Mouse (Mus musculus): Measurements from ENCODE around the gene Irx5. TPM values are rescaled to one million over a fixed set of nuclear protein-coding genes. Genes with fewer than 3 reads are reported as not detected.
A peak's percentile ranks its signal among the peaks of the same experiment; 100 is the strongest.

Irx5 gene
- total RNA-seq, 1 experiment from 2014 or later, result not detected

- ATAC-seq (replicated peaks; ENCODE audit: low read depth, poor library complexity, severe bottlenecking), result no peak
Measured at GRCm38 (mm10) chr8:92359000-92359832, 1.8 kb downstream of the Irx5 start.

DNA sequence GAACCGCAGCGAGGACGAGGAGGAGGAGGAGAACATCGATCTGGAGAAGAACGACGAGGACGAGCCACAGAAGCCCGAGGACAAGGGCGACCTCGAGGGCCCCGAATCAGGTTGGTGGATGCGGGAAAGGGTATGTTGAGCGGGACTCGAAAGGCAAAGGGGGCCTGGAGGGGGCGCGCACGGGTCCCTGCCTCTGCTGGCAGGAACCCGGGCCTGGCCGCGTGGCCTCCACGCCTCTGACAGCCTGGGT is 2.3 kb downstream of the Irx5 start:
- ATAC-seq (replicated peaks; ENCODE audit: low read depth, poor library complexity, severe bottlenecking), result no peak

DNA sequence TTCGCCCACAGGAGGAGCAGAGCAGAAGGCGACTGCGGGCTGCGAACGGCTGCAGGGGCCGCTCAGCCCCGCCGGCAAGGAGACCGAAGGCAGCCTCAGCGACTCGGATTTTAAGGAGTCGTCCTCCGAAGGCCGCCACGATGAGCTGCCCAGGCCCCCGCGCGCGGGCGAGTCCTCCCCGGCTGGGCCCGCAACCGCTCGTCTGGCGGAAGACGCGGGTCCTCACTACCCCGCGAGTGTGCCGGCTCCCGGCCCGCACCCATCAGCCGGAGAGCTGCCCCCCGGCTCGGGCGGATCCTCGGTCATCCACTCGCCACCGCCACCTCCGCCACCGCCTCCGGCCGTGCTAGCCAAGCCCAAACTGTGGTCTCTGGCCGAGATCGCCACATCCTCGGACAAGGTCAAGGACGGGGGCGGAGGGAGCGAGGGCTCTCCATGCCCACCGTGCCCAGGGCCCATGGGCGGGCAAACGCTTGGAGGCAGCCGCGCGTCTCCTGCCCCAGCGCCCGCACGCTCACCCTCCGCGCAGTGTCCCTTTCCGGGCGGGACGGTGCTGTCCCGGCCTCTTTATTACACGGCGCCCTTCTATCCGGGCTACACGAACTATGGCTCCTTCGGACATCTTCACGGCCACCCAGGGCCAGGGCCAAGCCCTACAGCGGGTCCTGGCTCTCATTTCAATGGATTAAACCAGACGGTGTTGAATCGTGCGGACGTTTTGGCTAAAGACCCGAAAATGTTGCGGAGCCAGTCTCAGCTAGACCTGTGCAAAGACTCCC is 2.8 kb downstream of the Irx5 start:
- no peak for ATAC-seq (replicated peaks; ENCODE audit: low read depth, poor library complexity, severe bottlenecking)

DNA sequence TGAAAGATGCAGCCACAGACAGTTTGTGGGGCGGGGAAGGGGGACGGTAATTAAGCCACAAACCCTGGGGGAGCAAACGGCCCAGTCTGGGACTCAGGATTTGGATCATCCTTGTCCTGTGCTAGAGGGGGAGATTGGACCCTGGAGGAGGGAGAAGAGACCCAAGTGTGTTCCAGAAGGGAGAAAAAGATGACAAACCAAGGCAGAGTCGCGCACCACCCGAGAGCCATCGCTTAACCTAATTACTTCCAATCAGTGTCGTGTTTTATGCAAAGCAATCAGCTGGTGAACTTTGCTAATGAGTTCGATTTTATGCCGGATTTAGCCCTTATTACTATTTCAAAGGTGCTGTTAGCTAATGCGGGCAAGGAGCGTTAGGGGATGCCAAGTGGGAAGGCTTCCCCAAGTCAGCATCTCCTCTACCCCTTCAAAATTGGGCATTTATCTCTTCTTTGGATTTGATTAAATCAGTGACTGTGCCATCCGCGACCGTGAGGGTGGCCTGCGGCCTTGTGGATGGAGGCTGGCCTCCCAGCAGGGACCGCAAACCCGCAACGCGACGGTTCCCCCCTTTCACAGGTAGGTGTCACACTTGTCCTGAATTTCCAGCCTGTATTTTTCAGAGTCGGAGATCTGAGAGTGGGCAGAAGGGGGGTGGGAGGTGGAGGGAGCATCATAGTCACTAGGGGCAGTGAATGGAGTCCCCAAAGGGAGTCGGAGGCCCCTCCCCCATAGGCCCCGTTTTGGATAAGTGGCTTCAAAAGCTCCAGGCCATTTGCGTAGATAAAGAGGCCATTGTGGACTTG is 4.3 kb downstream of the Irx5 start:
- no peak for ATAC-seq (replicated peaks; ENCODE audit: low read depth, poor library complexity, severe bottlenecking)

- no peak for ATAC-seq (replicated peaks; ENCODE audit: low read depth, poor library complexity, severe bottlenecking)
Measured at GRCm38 (mm10) chr8:92362396-92363115, 5.1 kb downstream of the Irx5 start.

GRCm38 (mm10) chr8:92363217-92364147 is 6.1 kb downstream of the Irx5 start:
- no peak for ATAC-seq (replicated peaks; ENCODE audit: low read depth, poor library complexity, severe bottlenecking)

DNA sequence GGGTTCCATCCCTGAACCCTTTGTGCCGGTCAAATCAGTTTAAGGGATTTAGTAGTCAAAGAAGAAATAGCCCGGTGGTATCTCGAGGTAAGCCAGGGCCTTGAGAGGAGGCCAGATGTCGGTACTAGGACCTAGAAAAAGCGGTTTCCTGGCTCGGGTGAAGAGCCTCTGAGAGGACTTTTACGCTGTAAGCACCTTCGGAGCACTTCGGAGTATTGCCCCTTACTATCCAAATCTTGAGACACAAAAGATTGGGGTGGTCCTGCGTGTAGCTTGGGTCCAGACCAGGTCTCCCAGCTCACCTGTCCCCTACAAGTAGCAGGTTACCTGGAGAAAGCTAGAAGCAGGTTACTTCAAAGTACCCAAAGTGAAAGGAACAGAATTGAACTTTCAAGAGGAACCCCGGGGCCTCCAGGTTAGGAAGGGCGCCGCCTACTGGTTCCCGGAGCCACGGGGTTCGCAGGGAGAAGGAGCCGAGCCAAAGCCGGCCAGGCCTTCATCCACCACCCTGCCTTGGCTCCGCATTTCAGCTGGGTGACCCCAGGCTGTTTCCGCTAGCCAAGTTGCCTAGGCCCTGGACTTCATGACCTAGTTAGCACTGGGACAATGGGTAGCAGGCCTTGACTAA is 6.8 kb downstream of the Irx5 start:
- ATAC-seq (replicated peaks; ENCODE audit: low read depth, poor library complexity, severe bottlenecking), result peak; percentile 51

- 0 out of 2 replicates have a peak, but pooled peaks have one; percentile 22 for ATAC-seq (replicated peaks; ENCODE audit: low read depth, poor library complexity, severe bottlenecking)
Measured at GRCm38 (mm10) chr8:92364776-92365240, 7.4 kb downstream of the Irx5 start.

- ATAC-seq (replicated peaks; ENCODE audit: low read depth, poor library complexity, severe bottlenecking), result no peak
Measured at GRCm38 (mm10) chr8:92365241-92365943, 8.0 kb downstream of the Irx5 start.

GRCm38 (mm10) chr8:92365944-92366735 is 8.7 kb downstream of the Irx5 start:
- ATAC-seq (replicated peaks; ENCODE audit: low read depth, poor library complexity, severe bottlenecking), result no peak

GRCm38 (mm10) chr8:92366736-92367267 is 9.4 kb downstream of the Irx5 start:
- peak; percentile 51 for ATAC-seq (replicated peaks; ENCODE audit: low read depth, poor library complexity, severe bottlenecking)

DNA sequence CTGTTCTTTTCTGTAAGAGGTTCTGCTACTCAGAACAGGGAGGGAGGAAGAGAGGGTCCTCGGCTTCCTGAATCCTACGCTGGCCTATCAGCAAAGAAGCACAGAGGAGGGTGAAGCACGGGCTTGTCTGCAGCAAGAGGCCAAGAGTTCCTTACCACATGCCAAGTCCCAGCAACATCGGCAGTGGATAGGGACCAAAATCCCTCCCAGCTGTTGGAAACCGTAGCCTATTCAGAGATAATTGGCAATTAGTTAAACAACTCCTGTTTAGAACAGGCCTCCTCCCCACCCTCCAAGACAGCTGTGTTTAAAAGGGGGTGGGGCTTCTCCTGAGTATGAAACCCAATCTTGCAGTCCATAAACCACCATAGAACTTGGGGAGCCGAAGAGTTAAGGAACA is 22.1 kb downstream of the Irx5 start:
- no peak for ATAC-seq (replicated peaks; ENCODE audit: low read depth, poor library complexity, severe bottlenecking)

GRCm38 (mm10) chr8:92380571-92380970 is 23.1 kb downstream of the Irx5 start:
- ATAC-seq (replicated peaks; ENCODE audit: low read depth, poor library complexity, severe bottlenecking), result 0 out of 2 replicates have a peak, but pooled peaks have one; percentile 47

GRCm38 (mm10) chr8:92387893-92388292 is 30.5 kb downstream of the Irx5 start:
- ATAC-seq (replicated peaks; ENCODE audit: low read depth, poor library complexity, severe bottlenecking), result no peak

DNA sequence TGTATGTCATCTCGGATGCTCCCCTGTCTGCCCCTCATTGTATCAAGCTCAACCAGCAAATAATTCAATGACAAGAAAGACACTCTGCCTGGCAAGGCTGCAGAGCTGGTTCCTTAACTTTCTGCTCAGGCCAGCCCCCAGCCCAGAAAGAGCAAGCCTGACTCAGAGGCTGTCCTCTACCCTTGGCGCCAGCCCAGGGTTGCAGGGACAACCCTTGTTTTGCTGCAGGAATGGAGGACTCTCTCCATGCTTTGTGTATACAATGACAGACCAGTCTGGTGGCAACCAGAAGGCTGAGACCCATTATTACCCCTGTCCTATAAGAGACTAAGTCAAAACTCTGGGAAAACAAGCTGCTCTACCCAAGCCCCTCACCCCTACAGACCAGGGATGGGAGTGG is 46.8 kb downstream of the Irx5 start:
- no peak for ATAC-seq (replicated peaks; ENCODE audit: low read depth, poor library complexity, severe bottlenecking)

GRCm38 (mm10) chr8:92408092-92408491 is 50.7 kb downstream of the Irx5 start:
- ATAC-seq (replicated peaks; ENCODE audit: low read depth, poor library complexity, severe bottlenecking), result no peak

DNA sequence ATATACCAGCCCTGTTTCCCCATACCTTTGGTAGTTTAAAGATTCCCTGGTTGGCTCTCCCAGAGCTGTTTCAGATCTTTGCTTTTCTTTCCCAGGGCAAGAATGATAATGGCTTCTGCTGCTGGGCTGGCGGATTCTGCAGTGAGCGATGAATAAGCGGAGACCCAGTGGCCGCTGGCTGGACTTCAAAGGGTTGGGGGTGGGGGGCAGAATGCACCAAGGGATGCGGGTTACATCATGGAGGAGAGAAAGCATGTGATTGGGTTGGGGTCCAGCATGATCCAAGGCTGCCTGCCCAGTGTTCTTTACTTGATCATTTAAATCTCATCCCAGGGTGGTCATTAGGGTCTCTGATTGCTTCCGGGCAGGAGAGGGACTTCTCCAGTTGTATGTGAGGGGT is 56.2 kb downstream of the Irx5 start:
- ATAC-seq (replicated peaks; ENCODE audit: low read depth, poor library complexity, severe bottlenecking), result no peak

All from common myeloid progenitor, adult 5-6 weeks (primary cell).